Mouse (Mus musculus): ENCODE measurements around the gene Macrod1. TPM values are rescaled to one million over a fixed set of nuclear protein-coding genes. Genes with fewer than 3 reads are reported as not detected.
A peak's percentile ranks its signal among the peaks of the same experiment; 100 is the strongest.

Gene Macrod1
- polyA plus RNA-seq, 1 experiment from 2014 or later = 3.6 TPM

GRCm38 (mm10) chr19:7240782-7241690 is 184.4 kb downstream of the Macrod1 start, which contains the start of gene Naa40:
Naa40 (minus strand) TSS chr19:7241183.
- H3K36me3 ChIP-seq (ENCODE audit: control insufficient read depth, insufficient read depth, low read length) = no peaks in the 10 kb centered on the region; the same call in 1 of the 2 replicates
- H3K4me1 ChIP-seq (replicated peaks; ENCODE audit: control insufficient read depth, insufficient read depth, low read length) = peaks cover 6% of the 10 kb centered on the region; the same call in 1 of the 2 replicates
- ATAC-seq (replicated peaks; ENCODE audit: low FRiP score) (peak; percentile 95), DNase-seq (ENCODE audit: low spot score) (peak; percentile 97)
- H3K9ac ChIP-seq (ENCODE audit: low read length) = peak within 1 kb of the TSS; percentile 87
- under 1% methylated on average over 79 of the region's 80 CpGs for WGBS
- peak within 1 kb of the TSS; percentile 81 for H3K27ac ChIP-seq (ENCODE audit: low read depth, low read length)
- H3K27me3 ChIP-seq (ENCODE audit: control insufficient read depth, insufficient read depth, low read length) = no peaks in the 10 kb centered on the region
- H3K9me3 ChIP-seq (ENCODE audit: control insufficient read depth, low read length) = no peaks in the 10 kb centered on the region
- peak within 1 kb of the TSS; percentile 72 for H3K4me3 ChIP-seq (ENCODE audit: low read depth, low read length)
- H3K4me2 ChIP-seq (ENCODE audit: low read depth, low read length, severe bottlenecking) = peak within 1 kb of the TSS; percentile 63

DNA sequence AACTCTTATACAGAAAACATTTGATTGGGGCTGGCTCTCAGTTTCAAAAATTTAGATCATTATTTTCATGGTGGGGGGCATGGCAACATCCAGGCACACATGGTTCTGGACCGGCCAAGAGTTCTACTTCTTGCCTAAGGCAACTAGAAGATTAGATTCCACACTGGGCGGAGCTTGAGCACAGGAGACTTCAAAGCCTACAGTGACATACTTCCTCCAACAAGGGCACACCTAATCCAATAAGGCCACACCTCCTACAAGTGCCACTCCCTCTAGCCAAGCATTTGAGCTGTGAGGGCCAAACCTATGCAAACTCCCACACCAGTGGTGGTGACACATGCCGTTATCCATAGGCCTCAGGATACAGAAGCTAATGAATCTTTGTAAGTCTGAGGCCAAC is 189.4 kb downstream of the Macrod1 start:
- Histone ChIP-seq H3K36me3 (ENCODE audit: control insufficient read depth, insufficient read depth, low read length) (no peaks in the 10 kb centered on the region), H3K4me1 (replicated peaks; ENCODE audit: control insufficient read depth, insufficient read depth, low read length) (no peaks in the 10 kb centered on the region), H3K9ac (ENCODE audit: low read length) (no peak overlapping the region), H3K4me2 (ENCODE audit: low read depth, low read length, severe bottlenecking) (no peak overlapping the region), H3K9me3 (ENCODE audit: control insufficient read depth, low read length) (no peaks in the 10 kb centered on the region), H3K27ac (ENCODE audit: low read depth, low read length) (no peak overlapping the region), H3K27me3 (ENCODE audit: control insufficient read depth, insufficient read depth, low read length) (no peaks in the 10 kb centered on the region), H3K4me3 (ENCODE audit: low read depth, low read length) (no peak overlapping the region)
- DNase-seq (ENCODE audit: low spot score) (no peak), ATAC-seq (replicated peaks; ENCODE audit: low FRiP score) (no peak)
- 85% methylated on average over 3 of the region's 3 CpGs for WGBS

Other genes starting within 250 kb of the Macrod1 start
- 6.0 and 7.2 TPM in 2 replicates for gene Rps6ka4, start 216.2 kb upstream of the Macrod1 start, polyA plus RNA-seq (2014; fragmentation: Nextera tagmentation; extraction: Ambion mirVana)
- gene Ccdc88b, start 198.6 kb upstream of the Macrod1 start, polyA plus RNA-seq (2014; fragmentation: Nextera tagmentation; extraction: Ambion mirVana) = 0.56 and 0.80 TPM in 2 replicates
- 144 and 152 TPM in 2 replicates for gene Trmt112, start 147.1 kb upstream of the Macrod1 start, polyA plus RNA-seq (2014; fragmentation: Nextera tagmentation; extraction: Ambion mirVana)
- gene Prdx5, start 146.7 kb upstream of the Macrod1 start, polyA plus RNA-seq (2014; fragmentation: Nextera tagmentation; extraction: Ambion mirVana) = 105 and 106 TPM in 2 replicates
- 5.4 TPM in 2 replicates for gene Esrra, start 135.0 kb upstream of the Macrod1 start, polyA plus RNA-seq (2014; fragmentation: Nextera tagmentation; extraction: Ambion mirVana)
- not detected in 2 replicates for gene Catsperz, start 131.4 kb upstream of the Macrod1 start, polyA plus RNA-seq (2014; fragmentation: Nextera tagmentation; extraction: Ambion mirVana)
- not detected in 2 replicates for gene Kcnk4, start 122.3 kb upstream of the Macrod1 start, polyA plus RNA-seq (2014; fragmentation: Nextera tagmentation; extraction: Ambion mirVana)
- gene Bad, start 114.9 kb upstream of the Macrod1 start, polyA plus RNA-seq (2014; fragmentation: Nextera tagmentation; extraction: Ambion mirVana) = 56.6 and 57.0 TPM in 2 replicates
- 32.7 and 34.3 TPM in 2 replicates for gene Gpr137, start 114.3 kb upstream of the Macrod1 start, polyA plus RNA-seq (2014; fragmentation: Nextera tagmentation; extraction: Ambion mirVana)
- gene Ppp1r14b, start 81.8 kb upstream of the Macrod1 start, polyA plus RNA-seq (2014; fragmentation: Nextera tagmentation; extraction: Ambion mirVana) = 305 and 329 TPM in 2 replicates
- 21.2 and 24.1 TPM in 2 replicates for gene Plcb3, start 80.3 kb upstream of the Macrod1 start, polyA plus RNA-seq (2014; fragmentation: Nextera tagmentation; extraction: Ambion mirVana)
- gene Fkbp2, start 76.3 kb upstream of the Macrod1 start, polyA plus RNA-seq (2014; fragmentation: Nextera tagmentation; extraction: Ambion mirVana) = 65.4 and 80.7 TPM in 2 replicates
- 29.5 and 32.7 TPM in 2 replicates for gene Vegfb, start 69.2 kb upstream of the Macrod1 start, polyA plus RNA-seq (2014; fragmentation: Nextera tagmentation; extraction: Ambion mirVana)
- 14.5 and 18.8 TPM in 2 replicates for gene Dnajc4, start 64.2 kb upstream of the Macrod1 start, polyA plus RNA-seq (2014; fragmentation: Nextera tagmentation; extraction: Ambion mirVana)
- 13.5 and 14.6 TPM in 2 replicates for gene Nudt22, start 60.7 kb upstream of the Macrod1 start, polyA plus RNA-seq (2014; fragmentation: Nextera tagmentation; extraction: Ambion mirVana)
- gene Trpt1, start 60.7 kb upstream of the Macrod1 start, polyA plus RNA-seq (2014; fragmentation: Nextera tagmentation; extraction: Ambion mirVana) = 12.8 and 14.9 TPM in 2 replicates
- 8.0 and 8.5 TPM in 2 replicates for gene Fermt3, start 37.3 kb upstream of the Macrod1 start, polyA plus RNA-seq (2014; fragmentation: Nextera tagmentation; extraction: Ambion mirVana)
- 428 and 444 TPM in 2 replicates for gene Stip1, start 16.8 kb upstream of the Macrod1 start, polyA plus RNA-seq (2014; fragmentation: Nextera tagmentation; extraction: Ambion mirVana)
- 7.7 and 9.0 TPM in 2 replicates for gene Flrt1, start 48.9 kb downstream of the Macrod1 start, polyA plus RNA-seq (2014; fragmentation: Nextera tagmentation; extraction: Ambion mirVana)
- 238 and 256 TPM in 2 replicates for gene Otub1, start 149.5 kb downstream of the Macrod1 start, polyA plus RNA-seq (2014; fragmentation: Nextera tagmentation; extraction: Ambion mirVana)
- gene Cox8a, start 160.8 kb downstream of the Macrod1 start, polyA plus RNA-seq (2014; fragmentation: Nextera tagmentation; extraction: Ambion mirVana) = 678 and 706 TPM in 2 replicates
- gene Naa40, start 184.4 kb downstream of the Macrod1 start, polyA plus RNA-seq (2014; fragmentation: Nextera tagmentation; extraction: Ambion mirVana) = 106 and 107 TPM in 2 replicates
- gene Rcor2, start 210.5 kb downstream of the Macrod1 start, polyA plus RNA-seq (2014; fragmentation: Nextera tagmentation; extraction: Ambion mirVana) = 62.8 and 72.4 TPM in 2 replicates